Mouse (Mus musculus): ENCODE measurements around the gene Ptpn12. TPM values are rescaled to one million over a fixed set of nuclear protein-coding genes. Genes with fewer than 3 reads are reported as not detected.

Gene Ptpn12
- polyA plus RNA-seq, 1 experiment: 48.5 TPM

DNA sequence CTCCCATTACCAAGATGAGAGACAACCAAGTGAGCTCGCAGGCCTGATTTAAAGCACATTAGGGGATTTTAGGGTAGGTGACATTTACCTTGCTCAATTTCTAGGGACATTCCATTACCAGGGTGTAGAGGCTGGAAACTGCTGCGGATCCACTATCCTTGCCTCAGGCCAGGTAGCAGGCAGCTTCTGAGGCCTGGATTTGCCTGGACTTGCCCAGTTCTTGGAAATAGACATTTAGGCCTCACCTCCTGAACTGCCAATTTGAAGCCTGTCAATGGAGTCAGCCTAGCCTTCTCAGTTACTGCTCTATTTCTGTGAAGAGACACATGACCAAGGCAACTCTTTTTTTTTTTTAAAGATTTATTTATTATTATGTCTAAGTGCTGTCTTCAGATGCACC, 94.8 kb downstream of the Ptpn12 start:
- TF ChIP-seq POLR2A (IDR thresholded peaks at IDR 0.05; ENCODE audit: borderline replicate concordance, insufficient read depth, low read length) (no peak), CTCF (IDR thresholded peaks at IDR 0.05; ENCODE audit: borderline replicate concordance, insufficient read depth, low read depth, low read length) (no peak)
- 97% methylated on average over 2 of the region's 2 CpGs for whole genome bisulfite sequencing

GRCm38 (mm10) chr5:20956298-20956697, 99.4 kb downstream of the Ptpn12 start, which contains the start of gene Rsbn1l:
Rsbn1l (minus strand) TSS chr5:20956398.
- Histone ChIP-seq H3K4me1 (ENCODE audit: control insufficient read depth, insufficient read depth, low read length) (no peaks in the 10 kb centered on the region; the same call in 1 of the 2 replicates), H3K27ac (ENCODE audit: insufficient read depth, low read length) (no peak within 1 kb of the TSS), H3K4me3 (replicated peaks; ENCODE audit: insufficient read depth, low read depth, low read length) (no peak within 1 kb of the TSS), H3K27me3 (ENCODE audit: control insufficient read depth, insufficient read depth, low read length) (no peaks in the 10 kb centered on the region)
- no peak for DNase-seq
- TF ChIP-seq POLR2A (IDR thresholded peaks at IDR 0.05; ENCODE audit: borderline replicate concordance, insufficient read depth, low read length) (no peak), CTCF (IDR thresholded peaks at IDR 0.05; ENCODE audit: borderline replicate concordance, insufficient read depth, low read depth, low read length) (no peak)
- WGBS: 97% methylated on average over 3 of the region's 3 CpGs

More for the DNA sequence above, 94.8 kb downstream of the Ptpn12 start:
- H3K27me3 ChIP-seq (ENCODE audit: control insufficient read depth, insufficient read depth, low read length): no peaks in the 10 kb centered on the region
- H3K27ac ChIP-seq (ENCODE audit: insufficient read depth, low read length): no peak overlapping the region
- DNase-seq: no peak
- no peak overlapping the region for H3K4me3 ChIP-seq (replicated peaks; ENCODE audit: insufficient read depth, low read depth, low read length)
- no peaks in the 10 kb centered on the region for H3K4me1 ChIP-seq (ENCODE audit: control insufficient read depth, insufficient read depth, low read length)

- no peak overlapping the region for H3K4me3 ChIP-seq (replicated peaks; ENCODE audit: insufficient read depth, low read depth, low read length)
- H3K4me1 ChIP-seq (ENCODE audit: control insufficient read depth, insufficient read depth, low read length): no peaks in the 10 kb centered on the region; the same call in 1 of the 2 replicates
- 85% methylated on average over 13 of the region's 13 CpGs for WGBS
- DNase-seq: no peak
- no peak overlapping the region for H3K27ac ChIP-seq (ENCODE audit: insufficient read depth, low read length)
- TF ChIP-seq CTCF (IDR thresholded peaks at IDR 0.05; ENCODE audit: borderline replicate concordance, insufficient read depth, low read depth, low read length) (no peak), POLR2A (IDR thresholded peaks at IDR 0.05; ENCODE audit: borderline replicate concordance, insufficient read depth, low read length) (no peak)
- H3K27me3 ChIP-seq (ENCODE audit: control insufficient read depth, insufficient read depth, low read length): no peaks in the 10 kb centered on the region
These were observed 100.4 kb downstream of the Ptpn12 start for GRCm38 (mm10) chr5:20955114-20955835.

GRCm38 (mm10) chr5:20952337-20952925, 103.3 kb downstream of the Ptpn12 start:
- TF ChIP-seq CTCF (IDR thresholded peaks at IDR 0.05; ENCODE audit: borderline replicate concordance, insufficient read depth, low read depth, low read length) (no peak), POLR2A (IDR thresholded peaks at IDR 0.05; ENCODE audit: borderline replicate concordance, insufficient read depth, low read length) (no peak)
- no peak overlapping the region; the same call in 1 of the 2 replicates for H3K27ac ChIP-seq (ENCODE audit: insufficient read depth, low read length)
- 25% methylated on average over 9 of the region's 9 CpGs for WGBS
- DNase-seq: no peak
- peak overlapping the region; percentile 98 for H3K4me3 ChIP-seq (replicated peaks; ENCODE audit: insufficient read depth, low read depth, low read length)
- H3K4me1 ChIP-seq (ENCODE audit: control insufficient read depth, insufficient read depth, low read length): peaks cover 2% of the 10 kb centered on the region; the same call in 1 of the 2 replicates
- H3K27me3 ChIP-seq (ENCODE audit: control insufficient read depth, insufficient read depth, low read length): no peaks in the 10 kb centered on the region

- TF ChIP-seq CTCF (IDR thresholded peaks at IDR 0.05; ENCODE audit: borderline replicate concordance, insufficient read depth, low read depth, low read length) (no peak), POLR2A (IDR thresholded peaks at IDR 0.05; ENCODE audit: borderline replicate concordance, insufficient read depth, low read length) (peak; percentile 88; the same call in 1 of the 2 replicates)
- Histone ChIP-seq H3K27ac (ENCODE audit: insufficient read depth, low read length) (peak overlapping the region; percentile 89), H3K27me3 (ENCODE audit: control insufficient read depth, insufficient read depth, low read length) (no peaks in the 10 kb centered on the region), H3K4me3 (replicated peaks; ENCODE audit: insufficient read depth, low read depth, low read length) (peak overlapping the region; percentile 98), H3K4me1 (ENCODE audit: control insufficient read depth, insufficient read depth, low read length) (peaks cover 6% of the 10 kb centered on the region)
- DNase-seq: peak; percentile 97 to 98
- 0% methylated on average over 51 of the region's 51 CpGs for WGBS
These were observed 103.9 kb downstream of the Ptpn12 start for GRCm38 (mm10) chr5:20951666-20952281.

- H3K4me1 ChIP-seq (ENCODE audit: control insufficient read depth, insufficient read depth, low read length): peaks cover 9% of the 10 kb centered on the region
- DNase-seq: peak in 1 of 2 experiments; percentile 74
- peak overlapping the region; percentile 89 for H3K27ac ChIP-seq (ENCODE audit: insufficient read depth, low read length)
- WGBS: 1% methylated on average over 88 of the region's 88 CpGs
- TF ChIP-seq POLR2A (IDR thresholded peaks at IDR 0.05; ENCODE audit: borderline replicate concordance, insufficient read depth, low read length): no peak
- no peak for TF ChIP-seq CTCF (IDR thresholded peaks at IDR 0.05; ENCODE audit: borderline replicate concordance, insufficient read depth, low read depth, low read length)
- H3K27me3 ChIP-seq (ENCODE audit: control insufficient read depth, insufficient read depth, low read length): no peaks in the 10 kb centered on the region
- peak overlapping the region; percentile 98 for H3K4me3 ChIP-seq (replicated peaks; ENCODE audit: insufficient read depth, low read depth, low read length)
These were observed 104.7 kb downstream of the Ptpn12 start for GRCm38 (mm10) chr5:20950855-20951650.

DNA sequence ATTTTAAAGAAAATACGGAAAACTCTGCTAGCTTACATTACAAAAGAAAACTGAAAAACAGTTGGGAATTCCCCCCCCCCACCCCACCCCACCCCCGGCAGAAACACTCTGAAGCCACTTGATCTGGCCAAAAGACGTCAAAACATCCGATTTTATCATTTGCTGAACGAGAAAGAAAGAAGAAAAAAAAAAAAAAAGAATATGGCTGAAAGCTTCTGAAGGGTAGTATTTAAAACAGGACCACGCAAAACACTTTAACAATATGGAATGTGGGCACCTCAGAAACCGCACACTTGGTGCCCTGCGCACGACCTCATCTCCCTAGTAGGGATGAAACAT, 105.2 kb downstream of the Ptpn12 start:
- Histone ChIP-seq H3K27me3 (ENCODE audit: control insufficient read depth, insufficient read depth, low read length) (no peaks in the 10 kb centered on the region), H3K27ac (ENCODE audit: insufficient read depth, low read length) (peak overlapping the region; percentile 89; the same call in 1 of the 2 replicates), H3K4me3 (replicated peaks; ENCODE audit: insufficient read depth, low read depth, low read length) (peak overlapping the region; percentile 98), H3K4me1 (ENCODE audit: control insufficient read depth, insufficient read depth, low read length) (peaks cover 9% of the 10 kb centered on the region)
- DNase-seq: no peak
- no peak for TF ChIP-seq POLR2A (IDR thresholded peaks at IDR 0.05; ENCODE audit: borderline replicate concordance, insufficient read depth, low read length)
- TF ChIP-seq CTCF (IDR thresholded peaks at IDR 0.05; ENCODE audit: borderline replicate concordance, insufficient read depth, low read depth, low read length): no peak
- under 1% methylated on average over 9 of the region's 9 CpGs for WGBS

Data from cerebellum, adult 2 months (tissue).